12 mouse cellular contexts compared by ENCODE assay signal in the genomic region with DNA sequence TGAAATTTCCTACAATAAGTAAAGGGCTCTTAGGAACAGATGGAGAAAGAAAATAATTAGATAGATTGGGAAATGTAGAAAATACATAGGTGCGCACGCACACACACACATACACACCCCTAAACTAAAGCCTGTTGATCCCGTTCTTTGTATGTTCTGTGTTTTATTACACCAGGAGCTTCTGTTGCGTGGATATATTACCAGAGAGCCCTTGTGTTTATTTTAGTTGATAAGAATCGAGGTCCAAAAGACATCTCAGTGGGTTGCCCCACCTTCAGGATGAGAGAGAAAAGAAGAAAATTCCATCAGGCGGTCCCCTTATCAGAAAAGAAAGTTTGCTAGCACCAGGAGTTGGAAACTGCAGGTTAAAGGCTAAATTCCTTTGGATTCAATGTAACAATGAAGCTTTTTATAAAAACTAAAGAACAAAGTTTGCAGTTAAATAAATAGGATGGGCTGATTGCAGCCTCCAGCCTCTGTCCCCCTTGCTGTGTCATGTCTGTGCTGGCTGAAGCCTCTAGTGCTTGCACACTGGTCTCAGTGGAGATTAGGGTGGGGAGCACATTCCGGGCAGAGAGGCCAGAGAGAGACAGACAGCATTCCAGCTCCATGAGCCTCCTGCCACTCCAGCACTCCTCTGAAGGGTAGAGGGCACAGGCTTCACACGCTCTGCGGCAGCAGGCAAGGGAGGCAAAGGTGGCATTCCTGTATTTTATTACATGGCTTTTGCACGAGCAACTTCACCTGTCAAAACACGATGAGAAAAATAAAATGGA. TPM values are rescaled to one million over a fixed set of nuclear protein-coding genes. Genes with fewer than 3 reads are reported as not detected.
DNase-seq lines count a peak whose midpoint lies in the region; ATAC-seq and TF ChIP-seq lines count a peak whose summit lies in the region.
"Had no signal": no experiment of that assay in that cellular context is flagged by ENCODE, and none has a peak within 500 bp of the region (broad histone marks: within the 10 kb centered on the region; RNA-seq: fewer than 3 reads in every experiment).

No protein-coding gene starts in this region.

- TF ChIP-seq CTCF in lung, embryonic 14.5 days (IDR thresholded peaks at IDR 0.05; ENCODE audit: low read depth), result no peak

- H3K9ac ChIP-seq in lung, embryonic 14.5 days, result no peak overlapping the region
- H3K9ac ChIP-seq in liver, embryonic 11.5 days (ENCODE audit: low read depth, low read length), result no peak overlapping the region

- no peaks in the 10 kb centered on the region for H3K27me3 ChIP-seq in lung, embryonic 14.5 days (ENCODE audit: insufficient read depth, low read length)
- no peaks in the 10 kb centered on the region for H3K27me3 ChIP-seq in liver, embryonic 11.5 days (replicated peaks; ENCODE audit: control insufficient read depth, insufficient read depth, low read length)

- no peaks in the 10 kb centered on the region for H3K4me1 ChIP-seq in lung, embryonic 14.5 days (ENCODE audit: insufficient read depth)
- no peaks in the 10 kb centered on the region for H3K4me1 ChIP-seq in liver, embryonic 11.5 days (replicated peaks; ENCODE audit: control insufficient read depth, insufficient read depth, low read length)

- peak; percentile 82 for ATAC-seq in lung, embryonic 14.5 days (ENCODE audit: insufficient read depth)
- no peak for ATAC-seq in liver, embryonic 11.5 days (replicated peaks; ENCODE audit: low FRiP score)

- DNase-seq in ovary, postnatal 36 days (ENCODE audit: low spot score), result peak; percentile 5
- no peak for DNase-seq in ovary, adult 18-20 months (ENCODE audit: low spot score)
- peak; percentile 21 to 45 for DNase-seq in heart, adult 9 months (ENCODE audit: low spot score in 2 of 2)
- peak; percentile 48 for DNase-seq in lung, embryonic 14.5 days
- peak; percentile 42 for DNase-seq in yolk sac, embryonic 10.5 days (ENCODE audit: low spot score)
- no peak for DNase-seq in liver, embryonic 11.5 days (ENCODE audit: low spot score)
- no peak for DNase-seq in left cerebral cortex, adult 18-20 months (ENCODE audit: low spot score in 2 of 2)
- no peak for DNase-seq in spleen, adult 12 weeks (ENCODE audit: low spot score)
- DNase-seq: cerebellum, adult 18-20 months; right cerebral cortex, postnatal 14 days had no signal

- no peaks in the 10 kb centered on the region for H3K9me3 ChIP-seq in lung, embryonic 14.5 days (ENCODE audit: low read depth, low read length)
- H3K9me3 ChIP-seq in liver, embryonic 11.5 days (ENCODE audit: control insufficient read depth, low read length), result no peaks in the 10 kb centered on the region

- H3K4me3 ChIP-seq in lung, embryonic 14.5 days (ENCODE audit: low read depth, low read length), result no peak overlapping the region
- H3K4me3 ChIP-seq in liver, embryonic 11.5 days (ENCODE audit: low read depth, low read length), result no peak overlapping the region

- H3K27ac ChIP-seq in lung, embryonic 14.5 days (ENCODE audit: low read depth), result peak overlapping the region; percentile 14; the same call in 1 of the 2 replicates
- no peak overlapping the region for H3K27ac ChIP-seq in liver, embryonic 11.5 days (ENCODE audit: low read depth, low read length)

- no peaks in the 10 kb centered on the region for H3K36me3 ChIP-seq in lung, embryonic 14.5 days (ENCODE audit: insufficient read depth)
- H3K36me3 ChIP-seq in liver, embryonic 11.5 days (ENCODE audit: control insufficient read depth, insufficient read depth, low read length), result no peaks in the 10 kb centered on the region

- H3K4me2 ChIP-seq in lung, embryonic 14.5 days, result no peak overlapping the region
- H3K4me2 ChIP-seq in liver, embryonic 11.5 days, result no peak overlapping the region

- WGBS in lung, embryonic 14.5 days, result 26% methylated on average over 11 of the region's 11 CpGs
- 61% methylated on average over 11 of the region's 11 CpGs for WGBS in liver, embryonic 11.5 days

RNA-seq across cellular contexts. Expression of gene Gm33543, which starts 21.8 kb away (rescaled TPM):
- polyA plus RNA-seq in lung, embryonic 14.5 days (2014; fragmentation: Nextera tagmentation; extraction: Ambion mirVana), result not detected in 2 replicates
- polyA plus RNA-seq in liver, embryonic 11.5 days (2014; fragmentation: Nextera tagmentation; extraction: Ambion mirVana), result not detected in 2 replicates
- total RNA-seq in left cerebral cortex, adult 18-20 months (2021), result under 1 TPM in 1 of 2 experiments, not detected in 1; 0.42 TPM
- total RNA-seq: left cerebral cortex, postnatal 10 days; monocyte, adult 5-6 weeks had no signal

Comparison
In these comparisons a context has a peak if more than half of its experiments do, and no peak if none do; other contexts are left out.
1. DNase-seq: peak in ovary, postnatal 36 days (single experiment), heart, adult 9 months (2 of 2), lung, embryonic 14.5 days (single experiment) and yolk sac, embryonic 10.5 days (single experiment); none in ovary, adult 18-20 months (single experiment), liver, embryonic 11.5 days (single experiment), left cerebral cortex, adult 18-20 months (0 of 2) and spleen, adult 12 weeks (single experiment).